Mouse (Mus musculus): ENCODE measurements around the gene Rnaseh2a.

DNA sequence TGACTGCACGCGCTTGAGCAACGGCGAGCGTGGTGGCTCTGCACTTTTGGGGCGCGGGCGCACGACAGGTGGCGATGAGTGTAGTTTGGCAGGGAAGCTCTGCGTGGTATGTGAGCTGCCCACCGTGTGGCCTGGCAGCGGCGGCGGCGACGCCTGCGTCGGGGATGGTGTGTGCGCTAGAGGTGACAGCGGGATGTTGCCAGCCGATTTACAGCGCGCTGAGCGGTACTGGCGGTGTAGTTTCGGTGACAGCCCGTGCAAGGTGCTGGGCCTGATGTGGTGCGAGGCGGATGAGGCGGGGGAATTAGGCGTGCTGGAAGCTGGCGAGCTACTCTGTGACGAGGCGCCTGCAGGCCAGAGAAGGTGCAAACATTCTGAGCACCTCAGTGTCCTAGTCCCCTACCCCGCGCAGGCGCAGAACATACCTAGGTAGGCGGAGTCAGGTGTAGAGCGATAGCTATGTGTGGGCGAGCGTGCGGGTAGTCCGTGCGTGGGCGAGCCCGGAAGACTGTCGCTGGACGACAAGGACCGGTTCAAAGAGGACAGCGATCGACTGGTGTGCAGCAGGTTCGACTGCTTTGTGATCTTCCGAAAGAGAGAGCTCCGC is 56.6 kb downstream of the Rnaseh2a start:
- TF ChIP-seq CTCF (IDR thresholded peaks at IDR 0.05; ENCODE audit: low read depth, low read length), result no peak
- TF ChIP-seq POLR2A (IDR thresholded peaks at IDR 0.05; ENCODE audit: borderline replicate concordance, low read depth, low read length), result no peak

Measured in bone marrow macrophage, adult 2 months (primary cell).